Comparison of ENCODE assay signal across 18 mouse cellular contexts in genomic region chr6:120179044-120179755, GRCm38 (mm10).
DNase-seq lines count a peak whose midpoint lies in the region; ATAC-seq and TF ChIP-seq lines count a peak whose summit lies in the region.
"Had no signal": no experiment of that assay in that cellular context is flagged by ENCODE, and none has a peak within 500 bp of the region (broad histone marks: within the 10 kb centered on the region; RNA-seq: fewer than 3 reads in every experiment).

No protein-coding gene starts in this region.

- peaks cover 37% of the 10 kb centered on the region for H3K4me1 ChIP-seq in liver, embryonic 16.5 days (ENCODE audit: control insufficient read depth, low read depth, low read length)
- H3K4me1 ChIP-seq in thymus, adult 2 months (replicated peaks; ENCODE audit: control insufficient read depth, insufficient read depth, low read length): peaks cover 10% of the 10 kb centered on the region
- H3K4me1 ChIP-seq: embryonic facial prominence, embryonic 15.5 days; neural tube, embryonic 12.5 days had no signal

- no peaks in the 10 kb centered on the region for H3K9me3 ChIP-seq in liver, embryonic 16.5 days (replicated peaks; ENCODE audit: control insufficient read depth, low read length)
- H3K9me3 ChIP-seq: embryonic facial prominence, embryonic 15.5 days; limb, embryonic 12.5 days; neural tube, embryonic 12.5 days had no signal

- H3K4me2 ChIP-seq in liver, embryonic 16.5 days (ENCODE audit: low read depth, low read length): peak overlapping the region; percentile 43
- H3K4me2 ChIP-seq: embryonic facial prominence, embryonic 15.5 days; hindbrain, embryonic 14.5 days; limb, embryonic 12.5 days; neural tube, embryonic 12.5 days had no signal

- no peaks in the 10 kb centered on the region for H3K36me3 ChIP-seq in liver, embryonic 16.5 days (ENCODE audit: control insufficient read depth, insufficient read depth)
- H3K36me3 ChIP-seq in thymus, adult 2 months (ENCODE audit: control insufficient read depth, insufficient read depth, low read length): no peaks in the 10 kb centered on the region
- H3K36me3 ChIP-seq: embryonic facial prominence, embryonic 15.5 days; limb, embryonic 12.5 days; neural tube, embryonic 12.5 days had no signal

- DNase-seq in gastrocnemius, adult 2 months: no peak
- no peak for DNase-seq in gastrocnemius, adult 8-10 months (ENCODE audit: low spot score in 2 of 2)
- peak; percentile 31 for DNase-seq in 416B (ENCODE audit: low read depth)
- no peak for DNase-seq in thymus, adult 2 months
- DNase-seq in lung, postnatal 25 days (ENCODE audit: low spot score): no peak
- no peak for DNase-seq in kidney, adult 8-10 months
- DNase-seq: adrenal gland, postnatal 36 days; cerebellum, adult 11-12 months; right cerebral cortex, postnatal 25 days had no signal

- H3K9ac ChIP-seq in liver, embryonic 16.5 days (ENCODE audit: low read depth, low read length): peak overlapping the region; percentile 42
- H3K9ac ChIP-seq: embryonic facial prominence, embryonic 15.5 days; hindbrain, embryonic 14.5 days; limb, embryonic 12.5 days; neural tube, embryonic 12.5 days had no signal

- TF ChIP-seq CTCF in gastrocnemius, adult 2 months (IDR thresholded peaks at IDR 0.05): no peak
- TF ChIP-seq CTCF in thymus, adult 2 months (IDR thresholded peaks at IDR 0.05; ENCODE audit: borderline replicate concordance, control insufficient read depth, extremely low read depth, insufficient read depth, low read length, poor library complexity): no peak

- 52% methylated on average over 6 of the region's 6 CpGs for WGBS in liver, embryonic 16.5 days (ENCODE audit: insufficient replicate concordance)
- 71% methylated on average over 6 of the region's 6 CpGs for WGBS in thymus, adult 2 months

- H3K4me3 ChIP-seq in gastrocnemius, adult 2 months: no peak overlapping the region
- peak overlapping the region; percentile 10; the same call in 1 of the 2 replicates for H3K4me3 ChIP-seq in liver, embryonic 16.5 days (ENCODE audit: low read depth, low read length)
- no peak overlapping the region for H3K4me3 ChIP-seq in thymus, adult 2 months (ENCODE audit: control insufficient read depth, insufficient read depth, low read length)
- H3K4me3 ChIP-seq: embryonic facial prominence, embryonic 15.5 days; limb, embryonic 12.5 days; neural tube, embryonic 12.5 days had no signal

- no peaks in the 10 kb centered on the region for H3K27me3 ChIP-seq in liver, embryonic 16.5 days (ENCODE audit: control insufficient read depth, insufficient read depth, low read depth, low read length)
- no peaks in the 10 kb centered on the region for H3K27me3 ChIP-seq in thymus, adult 2 months (ENCODE audit: control insufficient read depth, insufficient read depth, low read length)
- H3K27me3 ChIP-seq: embryonic facial prominence, embryonic 15.5 days; limb, embryonic 12.5 days; neural tube, embryonic 12.5 days had no signal

- TF ChIP-seq POLR2A in thymus, adult 2 months (IDR thresholded peaks at IDR 0.05; ENCODE audit: control insufficient read depth, extremely low read depth, insufficient read depth, low read length, poor library complexity): no peak

- peak overlapping the region; percentile 86; the same call in 1 of the 2 replicates for H3K27ac ChIP-seq in gastrocnemius, adult 2 months
- peak overlapping the region; percentile 82 for H3K27ac ChIP-seq in liver, embryonic 16.5 days (ENCODE audit: low read length)
- H3K27ac ChIP-seq in thymus, adult 2 months (ENCODE audit: control insufficient read depth, insufficient read depth, low read length): no peak overlapping the region
- H3K27ac ChIP-seq: embryonic facial prominence, embryonic 15.5 days; hindbrain, embryonic 14.5 days; limb, embryonic 12.5 days; neural tube, embryonic 12.5 days had no signal

- intact Hi-C loops in gastrocnemius, adult 2 months (cut with DNase I): no loop called here

- peak; percentile 43 for ATAC-seq in erythroblast, adult 5-6 weeks (replicated peaks; ENCODE audit: low FRiP score, poor library complexity, severe bottlenecking)
- ATAC-seq in liver, embryonic 16.5 days (ENCODE audit: low read depth): peak; percentile 23
- ATAC-seq: activated CD4-positive, CD25-positive, alpha-beta regulatory T cell, adult 4 months; forebrain, embryonic 14.5 days; intestine, postnatal 0 days had no signal
